Mouse (Mus musculus) C2C12 (cell line): Measurements from ENCODE around the gene Foxp1. TPM values are rescaled to one million over a fixed set of nuclear protein-coding genes. Genes with fewer than 3 reads are reported as not detected.

Source experiments
- H3K27me3 ChIP-seq: one replicate; pipeline ENCODE4 v1.6.1; 2011; ENCODE audit not compliant: control insufficient read depth, insufficient read depth, insufficient read length
- H3K36me3 ChIP-seq: one replicate; pipeline ENCODE4 v1.6.1; 2011; ENCODE audit not compliant: control insufficient read depth, insufficient read depth
- H3K4me3 ChIP-seq: one replicate; pipeline ENCODE4 v1.5.1; 2011; ENCODE audit warnings: mild to moderate bottlenecking, control low read depth; ENCODE audit not compliant: poor library complexity, insufficient read depth, severe bottlenecking
- H3K79me2 ChIP-seq: one replicate; pipeline ENCODE4 v1.6.1; 2011; ENCODE audit not compliant: control insufficient read depth, insufficient read depth
- H3K79me3 ChIP-seq: one replicate; pipeline ENCODE4 v1.6.1; 2011; ENCODE audit warnings: low read depth, control low read depth
- H3ac ChIP-seq: one replicate; pipeline ENCODE3; 2011; ENCODE audit warnings: low read depth; ENCODE audit not compliant: control insufficient read depth, insufficient read length
- CEBPB ChIP-seq: IDR thresholded peaks from one replicate; pipeline ENCODE4 v1.6.1; 2011; ENCODE audit warnings: low read depth, mild to moderate bottlenecking, control low read depth, moderate library complexity
- CTCF ChIP-seq: IDR thresholded peaks from one replicate; pipeline ENCODE4 v1.5.1; 2011; ENCODE audit not compliant: control insufficient read depth, insufficient read depth, insufficient read length
- FOSL1 ChIP-seq: IDR thresholded peaks from one replicate; pipeline ENCODE4 v1.8.0; 2011; ENCODE audit warnings: mild to moderate bottlenecking, low read length; ENCODE audit not compliant: poor library complexity, insufficient read depth, severe bottlenecking
- MAX ChIP-seq: IDR thresholded peaks from one replicate; pipeline ENCODE4 v1.6.1; 2011; ENCODE audit warnings: mild to moderate bottlenecking, control low read depth
- MYOD1 ChIP-seq: IDR thresholded peaks from one replicate; pipeline ENCODE4 v1.6.1; 2011; ENCODE audit warnings: low read depth; ENCODE audit not compliant: control insufficient read depth, insufficient read length
- MYOG ChIP-seq: IDR thresholded peaks from one replicate; pipeline ENCODE4 v1.6.1; 2011; ENCODE audit not compliant: control insufficient read depth, insufficient read length; ENCODE audit errors: extremely low read depth
- USF1 ChIP-seq: IDR thresholded peaks from one replicate; pipeline ENCODE4 v1.6.1; 2011; ENCODE audit warnings: low read depth, mild to moderate bottlenecking, control low read depth, moderate library complexity
- polyA plus RNA-seq: library from polyadenylated mRNA; unstranded; fragments of >200 nt; fragmentation: generic; extraction: Trizol; gene quantifications from one replicate; pipeline ENCODE4 v1.2.1, GENCODE M21; 2012; ENCODE audit warnings: missing spikeins

Foxp1 gene
- polyA plus RNA-seq, 1 experiment: 25.9 TPM

DNA sequence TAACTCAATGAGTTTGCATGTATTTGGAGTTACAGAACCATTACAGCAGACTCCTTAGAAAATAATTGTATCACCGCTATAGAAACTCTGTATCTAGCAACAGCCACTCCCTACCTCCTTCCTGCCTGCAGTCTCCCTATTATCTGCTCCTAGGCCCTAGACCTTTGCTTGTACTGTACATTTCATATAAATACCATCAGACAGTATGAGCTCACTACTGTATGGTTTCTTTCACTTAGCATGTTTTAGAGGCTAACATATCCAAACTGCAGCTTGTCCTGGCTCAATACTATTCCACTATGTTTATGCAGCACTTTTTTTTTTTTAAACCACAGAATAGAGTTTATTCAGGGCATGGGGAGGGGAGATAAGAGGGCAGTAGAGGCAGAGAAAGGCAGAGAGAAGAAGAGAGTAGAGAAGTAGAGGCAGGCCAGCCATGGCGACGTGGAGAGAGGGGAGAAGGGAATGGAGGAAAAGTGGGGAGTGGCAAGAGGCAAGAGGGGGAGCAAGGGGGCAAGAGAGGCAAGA lies 539.1 kb downstream of the Foxp1 start:
- Histone ChIP-seq H3K36me3 (peaks cover 5% of the 10 kb centered on the region), H3K27me3 (no peaks in the 10 kb centered on the region), H3K4me3 (no peak overlapping the region), H3ac (no peak overlapping the region), H3K79me2 (peaks cover 36% of the 10 kb centered on the region), H3K79me3 (peaks cover 10% of the 10 kb centered on the region)
- TF ChIP-seq CTCF (no peak), MYOG (no peak), CEBPB (no peak), FOSL1 (no peak), USF1 (no peak), MAX (no peak), MYOD1 (no peak)

DNA sequence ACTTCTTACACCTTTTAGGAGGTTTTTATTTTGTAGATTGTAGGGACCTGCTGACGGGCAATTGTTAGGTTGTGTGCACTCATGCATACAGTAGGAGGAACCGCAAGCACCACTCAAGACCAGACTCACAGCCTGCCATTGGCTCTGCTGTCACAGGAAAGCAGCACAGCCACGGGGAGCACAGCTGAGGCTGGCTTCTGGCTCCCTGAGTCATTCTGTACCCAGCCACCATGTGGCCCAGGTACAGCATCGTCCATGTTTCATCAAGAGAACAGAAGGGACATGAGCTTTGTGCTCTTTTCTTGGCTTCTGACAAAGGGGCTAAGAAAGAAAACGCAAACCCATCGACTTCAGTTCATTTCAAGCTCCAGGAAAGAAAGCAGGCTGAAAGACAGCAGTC lies 541.3 kb downstream of the Foxp1 start:
- Histone ChIP-seq H3ac (no peak overlapping the region), H3K36me3 (peaks cover 16% of the 10 kb centered on the region), H3K79me2 (peaks cover 22% of the 10 kb centered on the region), H3K79me3 (peaks cover 3% of the 10 kb centered on the region), H3K4me3 (no peak overlapping the region), H3K27me3 (no peaks in the 10 kb centered on the region)
- TF ChIP-seq FOSL1: no peak
- no peak for TF ChIP-seq USF1
- no peak for TF ChIP-seq CEBPB
- TF ChIP-seq MYOG: no peak
- TF ChIP-seq MAX: no peak
- TF ChIP-seq CTCF: no peak
- TF ChIP-seq MYOD1: no peak

DNA sequence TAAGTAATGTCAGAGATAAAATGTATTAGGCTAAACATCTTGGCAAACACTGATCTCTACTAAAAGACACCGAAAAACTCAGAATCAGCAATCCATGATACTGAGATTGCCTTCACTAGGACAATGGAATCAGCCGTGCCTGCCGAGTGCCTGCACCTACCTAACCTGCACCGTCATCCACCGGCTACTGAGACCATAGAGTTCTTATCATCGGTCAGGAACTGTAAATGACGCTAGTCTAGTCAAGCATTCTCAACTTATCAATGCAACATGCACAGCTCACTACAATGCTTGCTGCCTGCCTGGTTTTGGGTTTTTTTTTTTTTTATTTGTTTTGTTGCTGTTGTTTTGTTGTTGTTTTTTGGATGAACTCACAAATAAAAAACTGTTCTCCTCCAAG lies 542.1 kb downstream of the Foxp1 start:
- TF ChIP-seq MAX (no peak), MYOG (no peak), CEBPB (no peak), CTCF (no peak), FOSL1 (no peak), USF1 (no peak), MYOD1 (no peak)
- Histone ChIP-seq H3K79me3 (peaks cover 1% of the 10 kb centered on the region), H3ac (no peak overlapping the region), H3K36me3 (peaks cover 24% of the 10 kb centered on the region), H3K79me2 (peaks cover 16% of the 10 kb centered on the region), H3K4me3 (no peak overlapping the region), H3K27me3 (no peaks in the 10 kb centered on the region)

DNA sequence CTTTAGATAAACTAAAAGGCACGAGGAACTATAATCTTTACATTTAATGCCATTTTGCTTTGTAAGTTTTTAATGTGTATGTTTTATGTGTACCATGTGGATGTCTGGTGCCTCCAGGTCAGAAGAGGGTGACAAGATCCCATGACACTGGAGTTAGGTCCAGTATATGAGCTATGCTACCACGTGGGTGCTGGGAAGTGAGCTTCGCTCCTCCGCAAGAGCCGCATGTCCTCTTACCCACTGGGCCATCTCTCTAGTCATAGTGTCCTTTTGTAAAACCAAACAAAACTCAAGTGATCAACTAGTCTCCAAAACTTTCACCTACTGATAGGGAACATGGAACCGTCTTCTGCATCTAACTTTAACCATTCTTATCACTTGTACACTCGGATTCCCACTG lies 542.5 kb downstream of the Foxp1 start:
- peaks cover 12% of the 10 kb centered on the region for H3K79me2 ChIP-seq

DNA sequence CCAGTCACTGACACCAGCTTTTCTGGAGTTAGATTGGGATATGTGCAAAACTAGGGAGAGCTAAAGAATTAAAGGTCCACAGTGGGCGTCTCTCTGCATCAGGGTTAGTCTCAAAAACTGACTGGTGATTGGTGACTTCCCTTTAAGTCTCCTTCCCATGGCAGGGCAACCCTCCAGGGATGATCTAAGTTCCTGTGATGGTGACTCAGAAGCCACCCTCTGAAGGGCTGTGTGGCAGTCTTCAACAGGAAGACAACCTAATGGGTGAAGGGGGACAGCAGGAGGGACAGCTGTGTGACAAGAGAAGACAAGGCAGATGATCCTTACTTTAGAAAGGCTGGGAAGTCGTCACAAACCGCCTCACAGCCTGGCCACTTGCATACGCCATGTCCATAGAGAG lies 544.7 kb downstream of the Foxp1 start:
- H3K36me3 ChIP-seq: peaks cover 33% of the 10 kb centered on the region
- H3K27me3 ChIP-seq: no peaks in the 10 kb centered on the region
- H3ac ChIP-seq: no peak overlapping the region
- peaks cover 1% of the 10 kb centered on the region for H3K79me3 ChIP-seq
- H3K79me2 ChIP-seq: peaks cover 7% of the 10 kb centered on the region
- no peak overlapping the region for H3K4me3 ChIP-seq
- TF ChIP-seq CEBPB: no peak
- TF ChIP-seq CTCF: no peak
- TF ChIP-seq FOSL1: no peak
- no peak for TF ChIP-seq USF1
- no peak for TF ChIP-seq MAX
- TF ChIP-seq MYOG: no peak
- no peak for TF ChIP-seq MYOD1

More for the DNA sequence above, 542.5 kb downstream of the Foxp1 start:
- H3K27me3 ChIP-seq: no peaks in the 10 kb centered on the region
- no peak for TF ChIP-seq MYOG
- TF ChIP-seq CEBPB: no peak
- no peak for TF ChIP-seq MAX
- TF ChIP-seq FOSL1: no peak
- TF ChIP-seq USF1: no peak
- no peak for TF ChIP-seq MYOD1
- no peak for TF ChIP-seq CTCF
- no peak overlapping the region for H3K4me3 ChIP-seq
- no peak overlapping the region for H3ac ChIP-seq
- peaks cover 28% of the 10 kb centered on the region for H3K36me3 ChIP-seq
- H3K79me3 ChIP-seq: peaks cover 1% of the 10 kb centered on the region

DNA sequence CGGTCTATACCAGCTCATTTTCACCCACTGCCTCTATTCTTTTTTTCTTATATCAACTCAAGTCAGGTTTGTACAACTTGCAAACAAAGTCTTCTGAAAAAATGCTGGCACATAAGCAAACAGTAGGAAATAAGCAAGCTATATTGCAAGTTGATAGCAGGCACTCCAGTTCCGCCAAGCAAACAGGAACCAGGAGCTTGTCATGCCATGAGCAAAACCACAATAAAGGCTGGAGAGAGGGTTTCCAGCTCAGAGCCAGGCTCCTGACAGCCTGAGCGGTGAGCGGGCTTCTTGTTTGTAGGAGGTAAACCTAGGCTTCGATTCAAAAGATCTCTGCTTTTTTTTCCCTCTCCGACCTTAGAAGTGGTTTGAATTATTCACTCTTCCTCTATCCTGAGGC lies 546.6 kb downstream of the Foxp1 start:
- Histone ChIP-seq H3ac (no peak overlapping the region), H3K4me3 (no peak overlapping the region), H3K27me3 (no peaks in the 10 kb centered on the region), H3K79me2 (no peaks in the 10 kb centered on the region), H3K36me3 (peaks cover 33% of the 10 kb centered on the region), H3K79me3 (peaks cover under 1% of the 10 kb centered on the region)
- TF ChIP-seq CEBPB (no peak), USF1 (no peak)
